Comparison of ENCODE assay signal across 1 mouse cellular context in the genomic region with DNA sequence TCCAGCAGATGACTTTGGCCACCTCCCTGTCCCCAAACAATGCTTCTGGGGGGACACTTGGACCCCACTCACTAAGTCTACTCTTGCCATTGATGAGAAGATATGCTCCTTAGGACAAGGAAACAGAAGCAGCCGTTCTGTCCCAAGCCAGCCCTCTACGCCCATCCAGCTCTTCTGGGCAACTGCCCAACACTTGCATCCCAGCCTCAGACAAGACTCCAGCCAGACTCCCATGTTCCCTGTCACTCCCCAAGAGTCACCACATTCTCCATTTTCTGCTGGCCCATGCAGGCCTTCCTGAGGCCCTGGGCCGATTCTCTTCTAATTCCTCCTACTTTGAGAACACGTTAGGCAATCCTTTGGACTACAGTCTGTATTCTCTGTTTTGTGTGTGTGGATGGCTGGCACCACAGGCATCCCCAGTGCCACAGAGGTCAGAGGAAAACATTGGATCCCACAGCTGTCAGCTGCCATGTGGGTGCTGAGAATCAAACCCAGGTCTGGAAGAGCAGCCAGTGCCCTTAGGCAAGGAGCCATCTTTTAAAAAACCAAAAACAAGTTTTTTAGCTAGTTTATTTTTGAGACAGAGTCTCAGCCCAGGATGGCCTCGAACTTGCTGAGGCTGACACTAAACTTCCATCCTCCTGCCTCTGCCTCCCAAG.
TF ChIP-seq lines count a peak whose summit lies in the region.

No protein-coding gene starts in this region.

TF ChIP-seq in myocyte, 11 proteins besides CTCF, POLR2A, EP300 and RAD21:
- TF ChIP-seq MYOG (IDR thresholded peaks at IDR 0.05; ENCODE audit: control insufficient read depth in 1 of 3, insufficient read depth in 1 of 3, insufficient read length in 2 of 3, low read depth in 2 of 3) (peak; percentile 29 to 70 (median 53)), TCF3 (IDR thresholded peaks at IDR 0.05; ENCODE audit: insufficient read length, low read depth) (no peak), TCF12 (IDR thresholded peaks at IDR 0.05; ENCODE audit: insufficient read depth, poor library complexity, severe bottlenecking) (peak; percentile 16), MYOD1 (IDR thresholded peaks at IDR 0.05; ENCODE audit: control insufficient read depth in 1 of 3, insufficient read length in 2 of 3, low read depth in 2 of 3) (peak; percentile 37 to 74 (median 66))
TF ChIP-seq in myocyte: peak in this region for 3.
